Mouse (Mus musculus): ENCODE measurements around the gene 1700030J22Rik. TPM values are rescaled to one million over a fixed set of nuclear protein-coding genes. Genes with fewer than 3 reads are reported as not detected.

The 1700030J22Rik gene
- polyA plus RNA-seq, 1 experiment from 2014 or later: 3.4 TPM

DNA sequence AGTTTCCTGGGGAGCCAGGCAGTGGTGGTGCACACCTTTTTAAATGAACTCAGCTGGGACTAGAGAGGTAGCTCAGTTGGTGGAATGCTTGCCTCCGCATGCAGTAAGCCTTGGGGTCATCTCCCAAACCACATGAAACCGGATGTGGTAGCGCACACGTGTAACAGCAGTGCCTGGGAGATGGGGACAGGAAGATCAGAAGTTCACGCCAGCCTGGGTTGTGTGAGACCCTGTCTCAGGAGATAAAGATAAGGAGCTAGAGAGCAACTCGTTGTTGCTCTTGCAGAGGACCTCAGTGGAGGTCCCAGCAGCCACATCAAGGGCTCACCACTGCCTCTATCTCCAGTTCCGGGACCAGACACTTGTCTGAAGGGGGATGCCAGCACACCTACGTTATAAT is 55.2 kb downstream of the 1700030J22Rik start:
- Histone ChIP-seq H3K4me1 (replicated peaks; ENCODE audit: control insufficient read depth, insufficient read depth, low read length) (peaks cover 14% of the 10 kb centered on the region), H3K9me3 (ENCODE audit: control insufficient read depth, low read length) (no peaks in the 10 kb centered on the region), H3K4me3 (ENCODE audit: low read length) (no peak overlapping the region), H3K27me3 (ENCODE audit: control insufficient read depth, insufficient read depth, low read depth, low read length) (no peaks in the 10 kb centered on the region), H3K4me2 (ENCODE audit: low read depth, low read length) (no peak overlapping the region), H3K27ac (ENCODE audit: low read length) (no peak overlapping the region), H3K36me3 (ENCODE audit: control insufficient read depth, insufficient read depth, low read length) (peaks cover 12% of the 10 kb centered on the region), H3K9ac (ENCODE audit: low read length) (no peak overlapping the region)
- WGBS: 84% methylated on average over 8 of the region's 8 CpGs
- no peak for ATAC-seq (ENCODE audit: low read depth)

DNA sequence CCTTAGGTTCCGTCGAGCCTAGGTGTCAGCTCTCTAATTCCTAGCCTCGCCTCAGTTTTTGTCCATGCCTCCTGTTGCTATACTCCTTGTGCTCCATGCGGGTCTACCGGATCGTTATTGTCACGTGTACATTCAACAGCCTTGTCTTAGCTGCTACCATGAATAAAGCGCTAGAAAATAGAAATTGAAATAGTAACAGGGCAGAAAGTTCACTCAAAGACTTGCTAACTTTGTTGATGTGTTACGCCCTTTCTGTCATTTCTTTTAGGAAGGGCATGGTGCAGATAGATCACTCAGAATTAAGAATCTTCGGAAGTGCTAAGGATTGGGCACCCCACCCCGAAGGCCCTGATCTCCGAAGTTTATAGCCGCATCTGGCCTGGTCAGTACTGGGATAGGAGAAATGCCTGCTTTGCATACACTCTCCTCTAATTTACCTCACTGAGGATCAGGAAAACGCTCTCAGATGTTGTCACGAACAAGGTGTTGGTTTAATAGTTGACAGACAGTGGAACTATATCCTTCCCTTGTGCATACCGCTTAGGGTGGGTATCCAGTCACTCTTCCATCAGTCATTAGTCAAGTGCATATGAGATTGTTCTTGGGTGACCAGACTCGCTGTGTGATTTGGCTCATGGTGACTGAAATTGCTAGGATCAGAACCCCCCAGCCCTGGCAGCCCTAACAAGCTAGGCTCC is 56.5 kb downstream of the 1700030J22Rik start:
- Histone ChIP-seq H3K27ac (ENCODE audit: low read length) (peak overlapping the region; percentile 86), H3K27me3 (ENCODE audit: control insufficient read depth, insufficient read depth, low read depth, low read length) (no peaks in the 10 kb centered on the region), H3K4me1 (replicated peaks; ENCODE audit: control insufficient read depth, insufficient read depth, low read length) (peaks cover 14% of the 10 kb centered on the region), H3K36me3 (ENCODE audit: control insufficient read depth, insufficient read depth, low read length) (peaks cover 9% of the 10 kb centered on the region; the same call in 1 of the 2 replicates), H3K4me3 (ENCODE audit: low read length) (peak overlapping the region; percentile 93), H3K4me2 (ENCODE audit: low read depth, low read length) (peak overlapping the region; percentile 71), H3K9ac (ENCODE audit: low read length) (peak overlapping the region; percentile 84), H3K9me3 (ENCODE audit: control insufficient read depth, low read length) (no peaks in the 10 kb centered on the region)
- WGBS: 27% methylated on average over 17 of the region's 17 CpGs
- ATAC-seq (ENCODE audit: low read depth): no peak

DNA sequence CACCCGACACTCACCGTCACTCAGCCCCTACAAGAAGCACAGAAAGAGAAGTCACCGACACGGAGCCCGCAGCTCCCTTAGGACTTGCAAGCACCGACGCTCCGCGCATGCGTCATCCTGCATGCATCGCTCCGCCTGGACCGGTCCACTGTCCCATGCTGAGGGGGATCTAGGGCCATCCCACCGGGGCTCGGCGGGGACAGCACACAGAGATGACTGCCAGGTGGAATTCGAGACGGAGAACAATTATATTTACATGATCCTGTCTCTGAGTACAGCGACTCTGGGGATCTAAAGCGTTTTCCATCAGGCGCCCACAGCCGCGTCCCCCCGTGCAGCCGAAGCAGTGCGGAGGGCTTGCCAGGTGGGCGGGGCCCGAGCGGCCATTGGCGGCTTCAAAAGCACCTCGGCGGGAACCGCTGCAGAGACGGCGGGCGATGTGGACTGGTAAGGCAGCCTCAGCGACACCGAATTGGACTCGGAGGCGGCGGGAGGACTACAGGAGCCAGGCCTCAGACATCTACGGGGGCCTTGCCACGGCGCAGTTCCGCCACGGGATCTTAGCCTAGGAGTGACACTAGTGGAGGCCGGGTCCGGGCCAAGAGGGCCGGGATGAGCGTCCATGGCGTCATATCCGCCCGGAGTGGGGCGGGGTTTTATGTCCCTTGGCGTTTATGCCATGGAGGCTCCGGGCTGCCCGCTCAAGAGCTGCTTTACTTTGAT is 57.3 kb downstream of the 1700030J22Rik start, which contains the start of the genes Cmc2 and Cenpn:
Gene Cmc2, minus strand, starts transcription at position 119 of the 723 bp plus-strand sequence.
Gene Cenpn, plus strand, starts transcription at position 394 of the 723 bp plus-strand sequence.
- Histone ChIP-seq H3K9me3 (ENCODE audit: control insufficient read depth, low read length) (no peaks in the 10 kb centered on the region), H3K9ac (ENCODE audit: low read length) (peak within 1 kb of the TSS; percentile 84), H3K36me3 (ENCODE audit: control insufficient read depth, insufficient read depth, low read length) (peaks cover 8% of the 10 kb centered on the region; the same call in 1 of the 2 replicates), H3K4me3 (ENCODE audit: low read length) (peak within 1 kb of the TSS; percentile 93), H3K27ac (ENCODE audit: low read length) (peak within 1 kb of the TSS; percentile 86), H3K4me1 (replicated peaks; ENCODE audit: control insufficient read depth, insufficient read depth, low read length) (peaks cover 14% of the 10 kb centered on the region), H3K27me3 (ENCODE audit: control insufficient read depth, insufficient read depth, low read depth, low read length) (no peaks in the 10 kb centered on the region), H3K4me2 (ENCODE audit: low read depth, low read length) (peak within 1 kb of the TSS; percentile 71)
- peak; percentile 96 for ATAC-seq (ENCODE audit: low read depth)
- WGBS: under 1% methylated on average over 57 of the region's 57 CpGs

DNA sequence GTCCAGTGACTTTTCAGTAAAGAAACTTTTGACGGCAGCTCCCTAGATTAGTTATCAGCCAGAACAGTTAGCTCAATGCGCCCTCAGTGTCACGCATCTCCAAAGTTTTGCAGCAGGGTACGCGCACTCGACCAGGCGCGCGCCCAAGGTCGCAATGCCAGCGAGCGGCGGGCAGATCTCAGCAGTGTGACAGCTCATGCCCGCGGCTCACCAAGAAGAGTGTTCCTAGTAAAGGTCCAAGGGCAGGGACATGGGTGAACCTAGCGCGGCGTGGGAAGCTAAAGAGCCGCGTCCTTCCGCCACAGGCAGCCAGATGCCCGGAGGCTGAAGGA is 57.8 kb downstream of the 1700030J22Rik start:
- Histone ChIP-seq H3K4me3 (ENCODE audit: low read length) (peak overlapping the region; percentile 93), H3K27me3 (ENCODE audit: control insufficient read depth, insufficient read depth, low read depth, low read length) (no peaks in the 10 kb centered on the region), H3K4me2 (ENCODE audit: low read depth, low read length) (peak overlapping the region; percentile 71), H3K36me3 (ENCODE audit: control insufficient read depth, insufficient read depth, low read length) (peaks cover 5% of the 10 kb centered on the region; the same call in 1 of the 2 replicates), H3K9ac (ENCODE audit: low read length) (peak overlapping the region; percentile 84), H3K9me3 (ENCODE audit: control insufficient read depth, low read length) (no peaks in the 10 kb centered on the region), H3K27ac (ENCODE audit: low read length) (peak overlapping the region; percentile 86), H3K4me1 (replicated peaks; ENCODE audit: control insufficient read depth, insufficient read depth, low read length) (peaks cover 14% of the 10 kb centered on the region)
- under 1% methylated on average over 22 of the region's 22 CpGs for WGBS
- peak; percentile 61 for ATAC-seq (ENCODE audit: low read depth)

Other genes starting within 250 kb of the 1700030J22Rik start
- gene Cdyl2, start 246.0 kb downstream of the 1700030J22Rik start, polyA plus RNA-seq (2015; fragmentation: Nextera tagmentation; extraction: Ambion mirVana): 6.4 and 7.3 TPM in 2 replicates
- gene Cmc2, start 57.5 kb downstream of the 1700030J22Rik start, polyA plus RNA-seq (2015; fragmentation: Nextera tagmentation; extraction: Ambion mirVana): 92.3 and 92.9 TPM in 2 replicates
- 44.7 and 44.8 TPM in 2 replicates for gene Cenpn, start 57.2 kb downstream of the 1700030J22Rik start, polyA plus RNA-seq (2015; fragmentation: Nextera tagmentation; extraction: Ambion mirVana)
- 13.4 and 14.4 TPM in 2 replicates for gene Atmin, start 35.6 kb downstream of the 1700030J22Rik start, polyA plus RNA-seq (2015; fragmentation: Nextera tagmentation; extraction: Ambion mirVana)
- 92.2 and 95.9 TPM in 2 replicates for gene Gcsh, start 14.6 kb upstream of the 1700030J22Rik start, polyA plus RNA-seq (2015; fragmentation: Nextera tagmentation; extraction: Ambion mirVana)
- not detected in 2 replicates for gene Pkd1l2, start 103.5 kb upstream of the 1700030J22Rik start, polyA plus RNA-seq (2015; fragmentation: Nextera tagmentation; extraction: Ambion mirVana)
- gene Bco1, start 116.9 kb upstream of the 1700030J22Rik start, polyA plus RNA-seq (2015; fragmentation: Nextera tagmentation; extraction: Ambion mirVana): 0.40 and 0.44 TPM in 2 replicates
- gene Gan, start 179.2 kb upstream of the 1700030J22Rik start, polyA plus RNA-seq (2015; fragmentation: Nextera tagmentation; extraction: Ambion mirVana): 1.8 TPM in 2 replicates

Data from lung, embryonic 16.5 days (tissue).